Mouse (Mus musculus): ENCODE results near the gene Cldn7.
"Not testable (repeated sequence)": the region's sequence is repeated elsewhere in the genome, so short reads cannot be mapped to it uniquely, and the experiment has no call there.

Cldn7 gene

GRCm38 (mm10) chr11:69953267-69953915 lies 11.2 kb upstream of the Cldn7 start:
- in situ Hi-C loops (cut with MboI; ENCODE audit: low sequenced_read_pairs): no loop called here

- in situ Hi-C loops (cut with MboI; ENCODE audit: low sequenced_read_pairs): not testable (repeated sequence)
Observed at GRCm38 (mm10) chr11:69955618-69956017, 9.0 kb upstream of the Cldn7 start.

GRCm38 (mm10) chr11:69956218-69956617 lies 8.4 kb upstream of the Cldn7 start:
- in situ Hi-C loops (cut with MboI; ENCODE audit: low sequenced_read_pairs): no loop called here

- in situ Hi-C loops (cut with MboI; ENCODE audit: low sequenced_read_pairs): no loop called here
Observed at GRCm38 (mm10) chr11:69960616-69961015, 4.0 kb upstream of the Cldn7 start.

- in situ Hi-C loops (cut with MboI; ENCODE audit: low sequenced_read_pairs): no loop called here
Observed at GRCm38 (mm10) chr11:69961841-69962240, 2.7 kb upstream of the Cldn7 start.

GRCm38 (mm10) chr11:69965271-69966005 lies 859 bp downstream of the Cldn7 start:
- in situ Hi-C loops (cut with MboI; ENCODE audit: low sequenced_read_pairs): no loop called here

GRCm38 (mm10) chr11:69966006-69966859 lies 1.7 kb downstream of the Cldn7 start:
- in situ Hi-C loops (cut with MboI; ENCODE audit: low sequenced_read_pairs): no loop called here

GRCm38 (mm10) chr11:69966860-69967517 lies 2.4 kb downstream of the Cldn7 start:
- in situ Hi-C loops (cut with MboI; ENCODE audit: low sequenced_read_pairs): no loop called here

GRCm38 (mm10) chr11:69968793-69969192 lies 4.2 kb downstream of the Cldn7 start:
- in situ Hi-C loops (cut with MboI; ENCODE audit: low sequenced_read_pairs): no loop called here

GRCm38 (mm10) chr11:69970222-69970621 lies 5.6 kb downstream of the Cldn7 start:
- in situ Hi-C loops (cut with MboI; ENCODE audit: low sequenced_read_pairs): no loop called here

- in situ Hi-C loops (cut with MboI; ENCODE audit: low sequenced_read_pairs): no loop called here
Observed at GRCm38 (mm10) chr11:69970775-69971174, 6.2 kb downstream of the Cldn7 start.

GRCm38 (mm10) chr11:69974907-69975306 lies 10.3 kb downstream of the Cldn7 start:
- in situ Hi-C loops (cut with MboI; ENCODE audit: low sequenced_read_pairs): no loop called here

- in situ Hi-C loops (cut with MboI; ENCODE audit: low sequenced_read_pairs): no loop called here
Observed at GRCm38 (mm10) chr11:69976271-69976670, 11.7 kb downstream of the Cldn7 start.

GRCm38 (mm10) chr11:69979827-69980195 lies 15.2 kb downstream of the Cldn7 start:
- in situ Hi-C loops (cut with MboI; ENCODE audit: low sequenced_read_pairs): no loop called here

- in situ Hi-C loops (cut with MboI; ENCODE audit: low sequenced_read_pairs): no loop called here
Observed at GRCm38 (mm10) chr11:69980196-69981140, 15.9 kb downstream of the Cldn7 start.

GRCm38 (mm10) chr11:69981141-69981762 lies 16.7 kb downstream of the Cldn7 start, which contains the start of gene Ctdnep1:
Ctdnep1 (plus strand) TSS chr11:69981156.
- in situ Hi-C loops (cut with MboI; ENCODE audit: low sequenced_read_pairs): no loop called here

- in situ Hi-C loops (cut with MboI; ENCODE audit: low sequenced_read_pairs): no loop called here
Observed at GRCm38 (mm10) chr11:69982225-69982624, 17.6 kb downstream of the Cldn7 start, which contains the start of gene Elp5. Elp5 (minus strand) TSS chr11:69982517.

- in situ Hi-C loops (cut with MboI; ENCODE audit: low sequenced_read_pairs): no loop called here
Observed at GRCm38 (mm10) chr11:69982877-69983276, 18.3 kb downstream of the Cldn7 start.

GRCm38 (mm10) chr11:69983377-69983776 lies 18.8 kb downstream of the Cldn7 start:
- in situ Hi-C loops (cut with MboI; ENCODE audit: low sequenced_read_pairs): no loop called here

Measured in CH12F3 (cell line).